Mouse (Mus musculus): Measurements from ENCODE around the gene a. TPM values are rescaled to one million over a fixed set of nuclear protein-coding genes. Genes with fewer than 3 reads are reported as not detected.

a gene
- polyA plus RNA-seq, 1 experiment from 2014 or later = 5.3 TPM

DNA sequence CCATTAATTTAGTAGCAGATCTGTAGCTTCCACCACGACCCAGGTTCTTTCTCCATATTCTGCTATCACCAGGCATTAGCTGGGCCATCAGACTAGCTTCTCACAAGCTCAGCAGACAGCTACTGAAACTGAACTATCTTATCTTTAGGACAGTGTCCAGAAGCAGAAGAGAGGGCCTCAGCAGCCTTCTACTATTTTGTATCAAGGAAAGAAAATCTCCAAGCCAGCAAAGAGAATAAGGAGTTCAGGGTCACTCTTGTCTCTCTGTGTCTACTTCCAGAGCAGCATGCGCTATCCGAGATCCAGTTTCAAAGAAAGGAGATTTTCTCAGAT, 300.5 kb downstream of the a start:
- 81% methylated on average over 3 of the region's 3 CpGs for WGBS
- Histone ChIP-seq H3K9ac (ENCODE audit: low read depth, low read length) (no peak overlapping the region), H3K4me1 (ENCODE audit: control insufficient read depth, insufficient read depth, low read length) (no peaks in the 10 kb centered on the region), H3K9me3 (ENCODE audit: control insufficient read depth, low read length) (no peaks in the 10 kb centered on the region), H3K27me3 (replicated peaks; ENCODE audit: control insufficient read depth, insufficient read depth, low read length) (no peaks in the 10 kb centered on the region), H3K36me3 (ENCODE audit: control insufficient read depth, insufficient read depth, low read length) (no peaks in the 10 kb centered on the region), H3K4me2 (ENCODE audit: low read depth, low read length) (no peak overlapping the region), H3K4me3 (ENCODE audit: low read depth, low read length) (no peak overlapping the region), H3K27ac (replicated peaks; ENCODE audit: low read depth, low read length) (no peak overlapping the region)
- DNase-seq (ENCODE audit: low spot score) (no peak), ATAC-seq (ENCODE audit: low read depth) (no peak)

DNA sequence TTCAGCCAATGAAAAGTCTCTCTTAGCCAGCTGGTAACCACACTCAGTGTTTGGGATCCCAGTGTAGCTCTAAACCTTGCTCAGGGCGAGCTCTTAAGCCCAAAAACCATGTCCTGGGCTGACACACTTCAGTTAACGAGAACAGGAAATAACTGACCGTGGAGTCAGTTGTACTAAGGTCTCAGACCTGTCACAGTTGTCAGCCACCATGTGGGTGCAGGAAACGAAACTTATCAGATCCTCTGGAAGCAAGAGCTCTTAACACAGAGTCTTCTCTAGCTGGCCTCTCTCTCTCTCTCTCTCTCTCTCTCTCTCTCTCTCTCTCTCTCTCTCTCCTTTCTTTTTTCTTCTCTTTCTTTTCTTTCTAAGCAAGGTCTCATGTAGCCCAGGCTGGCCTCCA, 302.2 kb downstream of the a start:
- Histone ChIP-seq H3K4me1 (ENCODE audit: control insufficient read depth, insufficient read depth, low read length) (no peaks in the 10 kb centered on the region), H3K27ac (replicated peaks; ENCODE audit: low read depth, low read length) (no peak overlapping the region), H3K4me3 (ENCODE audit: low read depth, low read length) (no peak overlapping the region), H3K4me2 (ENCODE audit: low read depth, low read length) (no peak overlapping the region), H3K27me3 (replicated peaks; ENCODE audit: control insufficient read depth, insufficient read depth, low read length) (no peaks in the 10 kb centered on the region), H3K9me3 (ENCODE audit: control insufficient read depth, low read length) (no peaks in the 10 kb centered on the region), H3K9ac (ENCODE audit: low read depth, low read length) (no peak overlapping the region), H3K36me3 (ENCODE audit: control insufficient read depth, insufficient read depth, low read length) (no peaks in the 10 kb centered on the region)
- DNase-seq (ENCODE audit: low spot score) (no peak), ATAC-seq (ENCODE audit: low read depth) (no peak)
- WGBS = 23% methylated on average over 4 of the region's 4 CpGs

DNA sequence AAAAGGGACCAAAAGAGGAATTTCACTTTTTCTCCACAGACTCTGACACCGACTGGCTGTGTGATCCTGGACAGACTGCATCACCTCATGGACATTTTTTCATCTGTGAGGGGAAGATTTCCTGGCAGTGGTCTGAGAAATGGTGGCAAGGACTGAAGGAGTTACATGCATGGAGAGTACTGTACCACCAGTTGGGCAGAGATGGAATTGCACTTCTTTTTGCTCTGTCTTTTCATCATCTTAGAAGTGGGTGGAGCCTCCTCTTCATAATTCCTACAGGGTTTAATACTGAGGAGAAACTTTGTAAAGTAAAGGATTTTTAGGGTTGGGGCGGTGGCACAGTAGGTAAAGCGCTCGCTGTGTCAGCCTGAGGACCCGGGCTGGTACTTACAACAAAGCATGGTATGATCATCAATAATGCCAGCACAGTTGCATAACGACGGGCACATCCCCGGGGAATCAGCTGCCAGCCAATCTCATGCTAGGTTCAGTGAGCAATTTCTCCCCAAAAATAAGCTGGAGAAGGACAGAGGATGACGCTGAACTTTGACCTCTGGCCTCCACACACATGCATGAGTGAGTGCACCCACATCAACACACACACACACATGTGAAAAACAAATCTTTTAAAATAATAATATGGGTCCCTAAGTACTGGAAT, 307.6 kb downstream of the a start:
- Histone ChIP-seq H3K36me3 (ENCODE audit: control insufficient read depth, insufficient read depth, low read length) (no peaks in the 10 kb centered on the region), H3K4me2 (ENCODE audit: low read depth, low read length) (no peak overlapping the region), H3K27me3 (replicated peaks; ENCODE audit: control insufficient read depth, insufficient read depth, low read length) (no peaks in the 10 kb centered on the region), H3K4me3 (ENCODE audit: low read depth, low read length) (no peak overlapping the region), H3K9me3 (ENCODE audit: control insufficient read depth, low read length) (no peaks in the 10 kb centered on the region), H3K9ac (ENCODE audit: low read depth, low read length) (no peak overlapping the region), H3K4me1 (ENCODE audit: control insufficient read depth, insufficient read depth, low read length) (no peaks in the 10 kb centered on the region), H3K27ac (replicated peaks; ENCODE audit: low read depth, low read length) (no peak overlapping the region)
- WGBS = 85% methylated on average over 9 of the region's 9 CpGs
- no peak for DNase-seq (ENCODE audit: low spot score)
- ATAC-seq (ENCODE audit: low read depth) = no peak

DNA sequence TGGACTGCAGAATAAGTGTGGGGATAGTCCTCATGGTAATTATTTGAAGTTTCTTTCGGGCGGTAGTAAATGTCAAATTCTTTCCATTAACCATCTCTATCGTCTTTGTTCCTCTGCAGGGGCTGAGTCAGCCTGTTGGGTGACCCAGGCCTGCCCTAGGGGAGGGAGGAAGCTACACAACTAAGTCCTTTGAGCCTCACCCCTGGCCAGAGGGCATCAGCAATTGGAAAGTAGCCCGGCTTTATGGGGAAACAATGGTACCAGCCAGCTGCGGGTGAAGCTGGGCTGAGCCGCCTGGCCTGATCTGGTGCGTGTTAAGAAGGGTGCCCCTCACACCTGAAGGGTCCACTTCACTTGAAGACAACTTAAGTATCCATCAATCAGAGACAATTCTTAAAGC, 308.2 kb downstream of the a start:
- Histone ChIP-seq H3K27me3 (replicated peaks; ENCODE audit: control insufficient read depth, insufficient read depth, low read length) (no peaks in the 10 kb centered on the region), H3K36me3 (ENCODE audit: control insufficient read depth, insufficient read depth, low read length) (no peaks in the 10 kb centered on the region), H3K27ac (replicated peaks; ENCODE audit: low read depth, low read length) (no peak overlapping the region), H3K4me3 (ENCODE audit: low read depth, low read length) (no peak overlapping the region), H3K4me1 (ENCODE audit: control insufficient read depth, insufficient read depth, low read length) (no peaks in the 10 kb centered on the region), H3K9ac (ENCODE audit: low read depth, low read length) (no peak overlapping the region), H3K4me2 (ENCODE audit: low read depth, low read length) (no peak overlapping the region), H3K9me3 (ENCODE audit: control insufficient read depth, low read length) (no peaks in the 10 kb centered on the region)
- no peak for ATAC-seq (ENCODE audit: low read depth)
- 46% methylated on average over 7 of the region's 7 CpGs for WGBS
- DNase-seq (ENCODE audit: low spot score) = peak; percentile 37

DNA sequence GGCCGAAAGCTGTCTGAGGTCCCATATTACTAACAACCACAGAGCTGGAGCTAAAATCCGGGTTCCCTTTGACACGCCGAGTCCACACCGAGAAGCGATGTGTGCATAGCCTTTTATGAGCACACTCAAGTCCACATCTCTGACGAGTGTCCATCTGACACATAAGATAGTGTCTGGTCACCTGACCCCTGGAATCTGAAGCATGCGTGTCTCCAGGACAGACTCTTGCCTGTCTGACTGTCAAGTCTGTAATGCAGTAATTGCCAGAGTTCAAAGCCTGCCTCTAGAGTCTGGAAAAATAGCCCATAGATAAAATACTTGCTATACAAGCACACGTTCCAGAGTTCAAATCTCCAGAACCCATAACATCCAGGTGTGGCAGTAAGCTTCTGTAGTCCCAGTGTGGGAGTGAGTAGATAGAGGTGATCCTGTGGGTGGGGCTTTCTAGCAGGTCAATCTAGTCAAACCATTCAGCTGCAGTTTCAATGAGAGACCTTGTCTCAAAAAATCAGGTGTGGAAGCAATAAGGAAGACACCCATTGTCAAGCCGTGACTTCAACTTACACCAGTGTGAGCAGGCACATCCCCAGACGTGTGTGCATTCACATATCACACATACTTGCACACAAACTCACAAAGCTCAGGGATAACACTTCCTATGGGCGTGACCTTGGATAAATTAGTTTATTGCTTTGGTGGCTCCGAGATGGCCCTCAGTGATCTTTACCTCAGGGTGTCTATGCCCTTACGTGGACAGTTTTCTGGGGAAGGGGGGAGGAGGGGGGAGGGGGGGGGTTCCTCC, 309.0 kb downstream of the a start:
- no peak for DNase-seq (ENCODE audit: low spot score)
- 70% methylated on average over 13 of the region's 14 CpGs for WGBS
- H3K9me3 ChIP-seq (ENCODE audit: control insufficient read depth, low read length) = no peaks in the 10 kb centered on the region
- H3K27ac ChIP-seq (replicated peaks; ENCODE audit: low read depth, low read length) = no peak overlapping the region
- H3K27me3 ChIP-seq (replicated peaks; ENCODE audit: control insufficient read depth, insufficient read depth, low read length) = no peaks in the 10 kb centered on the region
- no peaks in the 10 kb centered on the region for H3K36me3 ChIP-seq (ENCODE audit: control insufficient read depth, insufficient read depth, low read length)
- no peak overlapping the region for H3K4me3 ChIP-seq (ENCODE audit: low read depth, low read length)
- no peak for ATAC-seq (ENCODE audit: low read depth)
- H3K4me2 ChIP-seq (ENCODE audit: low read depth, low read length) = no peak overlapping the region
- no peak overlapping the region for H3K9ac ChIP-seq (ENCODE audit: low read depth, low read length)
- no peaks in the 10 kb centered on the region for H3K4me1 ChIP-seq (ENCODE audit: control insufficient read depth, insufficient read depth, low read length)

Other genes with a start within 250 kb of the a start
- gene 1700003F12Rik, start 244.3 kb upstream of the a start, polyA plus RNA-seq (2014; fragmentation: Nextera tagmentation; extraction: Ambion mirVana) = 0.63 and 0.78 TPM in 2 replicates
- not detected in 2 replicates for gene Actl10, start 239.6 kb upstream of the a start, polyA plus RNA-seq (2014; fragmentation: Nextera tagmentation; extraction: Ambion mirVana)
- gene Necab3, start 232.5 kb upstream of the a start, polyA plus RNA-seq (2014; fragmentation: Nextera tagmentation; extraction: Ambion mirVana) = 2.4 and 3.9 TPM in 2 replicates
- 8.8 and 10.5 TPM in 2 replicates for gene E2f1, start 221.5 kb upstream of the a start, polyA plus RNA-seq (2014; fragmentation: Nextera tagmentation; extraction: Ambion mirVana)
- gene Pxmp4, start 187.7 kb upstream of the a start, polyA plus RNA-seq (2014; fragmentation: Nextera tagmentation; extraction: Ambion mirVana) = 24.1 and 26.9 TPM in 2 replicates
- gene Zfp341, start 178.1 kb upstream of the a start, polyA plus RNA-seq (2014; fragmentation: Nextera tagmentation; extraction: Ambion mirVana) = 1.2 TPM in 2 replicates
- 0.77 TPM in 1 of 2 replicates, not detected in the other for gene 4930519P11Rik, start 178.0 kb upstream of the a start, polyA plus RNA-seq (2014; fragmentation: Nextera tagmentation; extraction: Ambion mirVana)
- gene Chmp4b, start 139.7 kb upstream of the a start, polyA plus RNA-seq (2014; fragmentation: Nextera tagmentation; extraction: Ambion mirVana) = 21.2 and 21.9 TPM in 2 replicates
- gene Gm14214, start 21.4 kb upstream of the a start, polyA plus RNA-seq (2014; fragmentation: Nextera tagmentation; extraction: Ambion mirVana) = not detected in 2 replicates
- gene Raly, start 306 bp upstream of the a start, polyA plus RNA-seq (2014; fragmentation: Nextera tagmentation; extraction: Ambion mirVana) = 54.5 and 72.8 TPM in 2 replicates
- 107 and 118 TPM in 2 replicates for gene Eif2s2, start 101.5 kb downstream of the a start, polyA plus RNA-seq (2014; fragmentation: Nextera tagmentation; extraction: Ambion mirVana)
- gene Gm14226, start 226.9 kb downstream of the a start, polyA plus RNA-seq (2014; fragmentation: Nextera tagmentation; extraction: Ambion mirVana) = 2.9 and 3.1 TPM in 2 replicates